Comparison of ENCODE assay signal across 23 mouse cellular contexts in genomic region chr4:137298406-137298805, GRCm38 (mm10). TPM values are rescaled to one million over a fixed set of nuclear protein-coding genes. Genes with fewer than 3 reads are reported as not detected.
DNase-seq lines count a peak whose midpoint lies in the region; ATAC-seq and TF ChIP-seq lines count a peak whose summit lies in the region.
"Had no signal": no experiment of that assay in that cellular context is flagged by ENCODE, and none has a peak within 500 bp of the region (broad histone marks: within the 10 kb centered on the region; RNA-seq: fewer than 3 reads in every experiment).

No protein-coding gene starts in this region.

- no peak for TF ChIP-seq EP300 in heart, adult 2 months (IDR thresholded peaks at IDR 0.05; ENCODE audit: insufficient read depth, low read depth, low read length)
- TF ChIP-seq EP300 in lung, postnatal 0 days (IDR thresholded peaks at IDR 0.05): no peak

- TF ChIP-seq POLR2A in heart, adult 2 months (IDR thresholded peaks at IDR 0.05; ENCODE audit: insufficient read depth, low read depth, low read length): no peak

- peak overlapping the region; percentile 26 for H3K27ac ChIP-seq in heart, adult 2 months
- no peak overlapping the region for H3K27ac ChIP-seq in lung, postnatal 0 days (ENCODE audit: low read length)
- H3K27ac ChIP-seq in neural tube, embryonic 15.5 days (replicated peaks): no peak overlapping the region
- H3K27ac ChIP-seq: forebrain, embryonic 13.5 days; limb, embryonic 10.5 days; lung, embryonic 15.5 days; neural tube, embryonic 13.5 days had no signal

- intact Hi-C loops in heart, adult 2 months (cut with DNase I): no loop called here

- ATAC-seq in lung, postnatal 0 days: no peak
- no peak for ATAC-seq in neural tube, embryonic 15.5 days (ENCODE audit: low FRiP score)
- ATAC-seq: activated CD4-positive, CD25-positive, alpha-beta regulatory T cell, adult 4 months; forebrain, embryonic 13.5 days; inflammation-experienced regulatory T-cells, adult 6 months; Patski had no signal

- no peak overlapping the region for H3K4me3 ChIP-seq in heart, adult 2 months
- H3K4me3 ChIP-seq in lung, postnatal 0 days (ENCODE audit: low read depth, low read length): no peak overlapping the region
- no peak overlapping the region for H3K4me3 ChIP-seq in neural tube, embryonic 15.5 days (replicated peaks)
- H3K4me3 ChIP-seq: forebrain, embryonic 13.5 days; limb, embryonic 10.5 days; lung, embryonic 15.5 days; neural tube, embryonic 13.5 days had no signal

- H3K9ac ChIP-seq in heart, adult 2 months (ENCODE audit: low read depth, low read length): no peak overlapping the region
- H3K9ac ChIP-seq in lung, postnatal 0 days (replicated peaks; ENCODE audit: low read depth): no peak overlapping the region
- H3K9ac ChIP-seq in neural tube, embryonic 15.5 days (replicated peaks): no peak overlapping the region
- H3K9ac ChIP-seq: forebrain, embryonic 13.5 days; lung, embryonic 15.5 days; neural tube, embryonic 13.5 days had no signal

- no peaks in the 10 kb centered on the region for H3K36me3 ChIP-seq in heart, adult 2 months (ENCODE audit: control insufficient read depth, insufficient read depth, low read length)
- H3K36me3 ChIP-seq in lung, postnatal 0 days (ENCODE audit: insufficient read depth, low read length): no peaks in the 10 kb centered on the region
- H3K36me3 ChIP-seq in neural tube, embryonic 15.5 days: no peaks in the 10 kb centered on the region
- H3K36me3 ChIP-seq: limb, embryonic 10.5 days; lung, embryonic 15.5 days had no signal

- TF ChIP-seq CTCF in heart, adult 2 months (IDR thresholded peaks at IDR 0.05): no peak
- TF ChIP-seq CTCF in lung, postnatal 0 days (IDR thresholded peaks at IDR 0.05): no peak

- DNase-seq in heart, adult 2 months: peak; percentile 48 to 59
- DNase-seq in heart, adult 8-10 months (ENCODE audit: low spot score): no peak
- DNase-seq in lung, postnatal 36 days: peak; percentile 47
- DNase-seq in lung, postnatal 0 days (ENCODE audit: low spot score): no peak
- peak; percentile 33 for DNase-seq in gastrocnemius, postnatal 25 days
- no peak for DNase-seq in frontal cortex, adult 2 months (ENCODE audit: extremely low spot score in 1 of 2, low spot score in 1 of 2)
- DNase-seq: adrenal gland, postnatal 14 days; B cell, adult 2 months; cerebellum, adult 11-12 months; cerebellum, postnatal 25 days; kidney, adult 8-10 months; right cerebral cortex, postnatal 4 days; thymus, postnatal 4 days had no signal

- H3K27me3 ChIP-seq in heart, adult 2 months (ENCODE audit: control insufficient read depth, insufficient read depth, low read length): no peaks in the 10 kb centered on the region
- no peaks in the 10 kb centered on the region for H3K27me3 ChIP-seq in lung, postnatal 0 days (replicated peaks; ENCODE audit: insufficient read depth, low read length)
- no peaks in the 10 kb centered on the region for H3K27me3 ChIP-seq in neural tube, embryonic 15.5 days (replicated peaks)
- H3K27me3 ChIP-seq: forebrain, embryonic 13.5 days; lung, embryonic 15.5 days; neural tube, embryonic 13.5 days; Patski had no signal

- no peak overlapping the region for H3K4me2 ChIP-seq in lung, postnatal 0 days (replicated peaks; ENCODE audit: low read depth, low read length)
- H3K4me2 ChIP-seq in neural tube, embryonic 15.5 days: no peak overlapping the region
- H3K4me2 ChIP-seq: forebrain, embryonic 13.5 days; liver, embryonic 11.5 days; lung, embryonic 15.5 days; neural tube, embryonic 13.5 days had no signal

- no peaks in the 10 kb centered on the region for H3K9me3 ChIP-seq in lung, postnatal 0 days (ENCODE audit: low read length)
- H3K9me3 ChIP-seq in neural tube, embryonic 15.5 days (replicated peaks): no peaks in the 10 kb centered on the region
- H3K9me3 ChIP-seq: forebrain, embryonic 13.5 days; limb, embryonic 10.5 days; lung, embryonic 15.5 days; neural tube, embryonic 13.5 days had no signal

- 43% methylated on average over 8 of the region's 8 CpGs for WGBS in heart, adult 2 months
- 74% methylated on average over 8 of the region's 8 CpGs for WGBS in lung, postnatal 0 days
- 72% methylated on average over 8 of the region's 8 CpGs for WGBS in neural tube, embryonic 15.5 days

- H3K79me2 ChIP-seq in heart, adult 2 months (replicated peaks; ENCODE audit: control insufficient read depth, insufficient read depth, low read length): no peaks in the 10 kb centered on the region

- H3K4me1 ChIP-seq in heart, adult 2 months (ENCODE audit: control insufficient read depth, insufficient read depth, low read length): 0 out of 2 replicates have a peak, but pooled peaks cover 2% of the 10 kb centered on the region
- H3K4me1 ChIP-seq in lung, postnatal 0 days (ENCODE audit: insufficient read depth, low read depth, low read length): no peaks in the 10 kb centered on the region
- H3K4me1 ChIP-seq in neural tube, embryonic 15.5 days: peaks cover 10% of the 10 kb centered on the region
- H3K4me1 ChIP-seq: lung, embryonic 15.5 days had no signal

RNA-seq across cellular contexts. Expression of gene Wnt4, which starts 21.1 kb away (rescaled TPM):
- under 1 TPM; 0.23 to 0.25 TPM for total RNA-seq in heart, adult 2 months (2021)
- polyA plus RNA-seq in heart, adult 2 months (2012; rRNA removed): 0.26 and 0.47 TPM in 2 replicates
- under 1 TPM; 0.09 to 0.25 (median 0.15) TPM for total RNA-seq in heart, adult 8-10 months (2022)
- polyA plus RNA-seq in lung, postnatal 0 days (2015; fragmentation: Nextera tagmentation; extraction: Ambion mirVana): 2.1 and 2.2 TPM in 2 replicates
- total RNA-seq in gastrocnemius, postnatal 25 days (2021): 10 to 100 TPM in 1 of 2 experiments, 1 to 10 TPM in 1; 6.4 to 10.0 TPM
- 3.8 and 5.0 TPM in 2 replicates for polyA plus RNA-seq in neural tube, embryonic 15.5 days (2015; fragmentation: Nextera tagmentation; extraction: Ambion mirVana)
- 8.7 and 9.6 TPM in 2 replicates for polyA plus RNA-seq in frontal cortex, adult 2 months (2012; rRNA removed)
- total RNA-seq: hematopoietic stem cell, adult 5-6 weeks had no signal

RNA-seq across cellular contexts. Expression of gene Cdc42, which starts 59.1 kb away (rescaled TPM):
- 100 to 1,000 TPM; 136 to 137 TPM for total RNA-seq in heart, adult 2 months (2021)
- polyA plus RNA-seq in heart, adult 2 months (2012; rRNA removed): 68.4 and 141 TPM in 2 replicates
- 100 to 1,000 TPM; 121 to 145 (median 138) TPM for total RNA-seq in heart, adult 8-10 months (2022)
- 545 and 582 TPM in 2 replicates for polyA plus RNA-seq in lung, postnatal 0 days (2015; fragmentation: Nextera tagmentation; extraction: Ambion mirVana)
- 100 to 1,000 TPM; 159 to 174 TPM for total RNA-seq in gastrocnemius, postnatal 25 days (2021)
- 923 and 961 TPM in 2 replicates for polyA plus RNA-seq in neural tube, embryonic 15.5 days (2015; fragmentation: Nextera tagmentation; extraction: Ambion mirVana)
- polyA plus RNA-seq in frontal cortex, adult 2 months (2012; rRNA removed): 419 and 422 TPM in 2 replicates

Comparison
In these comparisons a context has a peak if more than half of its experiments do, and no peak if none do; other contexts are left out.
1. DNase-seq: peak in heart, adult 2 months (2 of 2), lung, postnatal 36 days (single experiment) and gastrocnemius, postnatal 25 days (single experiment); none in heart, adult 8-10 months (single experiment), lung, postnatal 0 days (single experiment) and frontal cortex, adult 2 months (0 of 2).